Mouse (Mus musculus): ENCODE data around the gene Lcn6.
"Not testable (repeated sequence)": the region's sequence is repeated elsewhere in the genome, so short reads cannot be mapped to it uniquely, and the experiment has no call there.

Gene Lcn6

DNA sequence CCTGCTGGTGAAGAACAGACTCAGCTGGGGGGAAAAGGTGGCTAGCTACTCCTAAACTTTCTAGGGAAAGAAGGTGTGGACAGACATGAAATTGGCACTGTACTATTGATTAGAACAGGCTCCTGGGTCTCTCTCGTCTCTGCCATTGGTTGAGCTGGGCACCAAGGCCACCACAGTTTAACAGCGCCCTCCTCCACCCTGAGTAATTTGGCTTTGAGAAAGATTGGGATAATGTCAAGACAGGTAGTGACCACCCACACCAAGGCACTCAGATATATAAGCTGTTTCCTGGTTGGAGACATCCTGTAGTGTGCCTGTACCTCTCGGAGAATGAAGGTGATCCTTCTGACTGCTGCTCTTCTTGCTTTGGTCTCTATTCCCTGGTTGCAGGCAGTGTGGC, at the start of gene Lcn6:
Gene Lcn6 (plus strand): TSS at position 301 of the 400 bp plus-strand sequence.
- no peak for ATAC-seq (ENCODE audit: low TSS enrichment)

DNA sequence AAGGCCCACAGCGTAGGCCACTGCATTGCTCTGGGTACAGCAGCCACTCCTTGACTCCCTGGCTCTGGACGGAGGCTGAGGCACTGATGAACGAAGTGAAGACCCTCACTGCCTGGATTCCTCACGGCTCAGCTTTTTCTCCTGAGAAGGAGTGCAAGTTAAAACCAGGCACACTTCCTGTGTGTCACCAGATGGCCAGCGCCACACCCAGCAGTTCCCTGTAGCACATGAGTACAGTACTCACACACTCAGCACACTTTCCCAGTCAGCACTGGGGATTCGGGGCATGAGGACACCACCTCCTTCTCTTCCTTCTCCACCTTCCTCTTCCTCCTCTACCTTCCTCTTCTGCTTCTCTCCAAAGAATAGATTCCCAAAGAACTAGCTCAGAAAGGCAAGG, 48.8 kb upstream of the Lcn6 start, which contains the start of gene Fcna:
Gene Fcna (minus strand): TSS at position 220 of the 400 bp plus-strand sequence.
- no peak for ATAC-seq (ENCODE audit: low TSS enrichment)

DNA sequence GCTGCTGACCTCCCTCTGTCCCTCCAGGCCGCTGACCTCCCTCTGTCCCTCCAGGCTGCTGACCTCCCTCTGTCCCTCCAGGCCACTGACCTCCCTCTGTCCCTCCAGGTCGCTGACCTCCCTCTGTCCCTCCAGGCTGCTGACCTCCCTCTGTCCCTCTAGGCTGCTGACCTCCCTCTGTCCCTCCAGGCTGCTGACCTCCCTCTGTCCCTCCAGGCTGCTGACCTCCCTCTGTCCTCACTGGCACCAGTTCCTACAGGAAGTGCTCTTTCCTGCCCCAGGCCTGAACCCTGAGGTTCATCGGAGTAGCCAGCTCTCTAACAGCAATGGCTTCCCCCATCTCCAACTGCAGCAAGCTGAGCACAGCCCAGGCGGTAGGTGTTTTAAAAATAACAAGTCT, 47.8 kb upstream of the Lcn6 start:
- no peak for ATAC-seq (ENCODE audit: low TSS enrichment)

DNA sequence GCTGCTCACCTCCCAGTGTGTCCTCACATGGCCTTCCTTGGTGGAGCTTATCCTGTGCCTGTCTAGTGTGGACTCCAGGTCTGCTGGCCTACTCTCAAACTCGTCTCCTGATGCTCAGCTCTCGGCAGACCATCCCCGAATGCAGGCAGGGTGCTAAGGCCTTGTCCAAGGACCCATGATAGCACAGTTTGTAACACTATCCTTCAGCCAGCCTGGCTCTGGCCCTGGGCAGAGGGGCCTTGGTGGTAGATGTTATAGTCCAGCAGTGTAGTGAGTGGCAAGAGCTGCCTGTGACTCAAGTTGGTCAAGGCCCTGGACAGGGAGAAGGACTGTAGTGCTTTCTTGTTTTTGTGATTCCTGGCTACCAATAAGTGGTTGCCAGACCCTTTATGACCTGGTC, 43.0 kb upstream of the Lcn6 start:
- ATAC-seq (ENCODE audit: low TSS enrichment) = no peak

DNA sequence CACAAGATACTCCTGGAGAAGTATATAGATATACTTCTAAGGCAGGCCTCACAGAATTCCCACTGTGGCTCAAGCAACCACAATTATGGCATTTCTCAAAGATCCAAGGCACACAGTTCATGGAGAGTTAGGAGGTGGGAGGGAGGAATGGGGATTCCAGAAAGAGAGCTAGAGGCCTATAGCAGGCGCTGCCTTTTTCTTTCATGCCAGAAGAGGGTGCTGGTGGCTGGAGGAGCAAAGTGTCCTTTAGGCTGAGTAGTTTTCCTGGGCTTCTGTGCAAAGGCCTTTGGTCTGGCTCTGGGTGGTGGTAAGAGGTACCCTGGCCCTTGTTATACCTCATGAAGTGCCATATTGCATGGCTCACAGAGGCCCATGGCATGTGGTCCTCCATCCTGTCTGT, 42.5 kb upstream of the Lcn6 start:
- peak; percentile 73 for ATAC-seq (ENCODE audit: low TSS enrichment)

DNA sequence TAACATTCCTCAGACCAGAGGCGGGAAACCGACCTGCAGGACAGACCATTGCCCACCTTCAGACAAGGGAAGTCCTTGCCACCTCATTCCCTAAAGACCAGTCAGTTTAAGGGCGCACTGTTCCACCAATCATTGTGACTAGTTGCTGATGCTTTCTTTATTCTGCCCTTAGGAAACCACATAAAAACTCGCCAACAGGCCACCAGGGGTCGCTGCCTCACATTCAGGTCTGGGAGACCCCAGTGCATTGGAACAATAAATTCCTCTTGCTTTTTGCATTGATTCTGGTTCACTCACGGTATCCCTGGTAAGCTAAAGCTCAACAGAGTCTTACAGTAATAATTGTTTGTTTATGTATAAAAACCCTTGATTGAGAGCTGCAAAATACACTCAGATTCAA, 36.7 kb upstream of the Lcn6 start:
- ATAC-seq (ENCODE audit: low TSS enrichment) = no peak

DNA sequence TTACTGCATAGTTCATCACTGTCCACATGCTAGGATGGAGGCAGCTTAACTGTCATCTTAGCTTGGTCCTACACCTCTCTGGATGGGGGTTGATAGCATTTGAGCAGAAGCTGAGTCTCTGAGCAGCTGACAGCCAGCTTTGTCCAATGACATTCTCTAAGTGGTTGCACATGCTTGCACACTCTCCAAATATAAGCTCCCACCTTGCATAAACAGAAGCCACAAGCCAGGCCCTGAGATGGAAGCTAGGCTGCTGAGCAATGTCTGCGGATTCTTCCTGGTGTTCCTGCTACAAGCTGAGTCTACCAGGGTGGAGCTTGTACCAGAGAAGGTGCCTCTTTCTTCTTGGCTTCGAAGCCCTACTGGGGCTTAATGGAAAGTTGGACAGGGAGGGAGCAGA, 23.7 kb upstream of the Lcn6 start, which contains the start of gene Lcn8:
Gene Lcn8 (plus strand): TSS at position 219 of the 400 bp plus-strand sequence.
- ATAC-seq (ENCODE audit: low TSS enrichment) = no peak

DNA sequence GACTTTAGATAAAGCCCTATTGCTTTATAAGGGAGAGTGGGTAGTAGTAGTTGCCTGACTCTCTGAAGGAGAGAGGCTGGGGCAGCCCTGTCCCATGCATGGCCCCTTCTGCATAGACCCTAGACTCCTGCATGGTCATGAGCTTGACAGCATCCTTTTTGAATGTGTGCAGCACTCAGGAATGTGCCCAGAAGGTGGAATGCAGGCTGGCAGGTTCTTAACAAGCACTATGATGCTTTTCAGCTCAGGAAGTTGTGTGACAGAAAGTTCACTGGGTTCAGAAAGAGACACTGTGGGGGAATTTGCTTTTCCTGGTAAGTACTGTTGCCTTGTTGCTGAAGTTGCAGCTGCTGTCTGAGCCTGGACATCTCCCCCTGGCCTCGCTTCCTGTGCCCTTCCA, 22.1 kb upstream of the Lcn6 start:
- no peak for ATAC-seq (ENCODE audit: low TSS enrichment)

DNA sequence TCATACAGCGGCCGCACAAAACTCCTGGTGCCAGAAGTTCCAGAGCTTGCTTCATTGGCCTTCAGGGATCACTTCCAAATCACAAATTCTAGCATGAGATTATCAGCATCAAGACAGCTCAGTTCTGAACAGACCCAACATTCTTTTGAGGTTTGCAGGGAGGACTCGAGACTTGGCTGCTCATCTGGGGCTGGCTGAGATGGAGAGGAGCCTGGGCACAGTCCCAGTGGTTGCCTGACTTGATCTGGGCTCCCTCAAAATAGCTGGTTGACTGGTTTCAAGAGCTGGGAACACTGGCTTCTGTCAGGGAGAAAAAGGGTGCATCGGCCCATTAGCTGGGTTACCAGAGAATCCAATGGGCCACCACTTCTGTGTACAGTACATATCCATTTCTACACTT, 19.9 kb upstream of the Lcn6 start:
- peak; percentile 57; the same call in 1 of the 2 replicates for ATAC-seq (ENCODE audit: low TSS enrichment)

DNA sequence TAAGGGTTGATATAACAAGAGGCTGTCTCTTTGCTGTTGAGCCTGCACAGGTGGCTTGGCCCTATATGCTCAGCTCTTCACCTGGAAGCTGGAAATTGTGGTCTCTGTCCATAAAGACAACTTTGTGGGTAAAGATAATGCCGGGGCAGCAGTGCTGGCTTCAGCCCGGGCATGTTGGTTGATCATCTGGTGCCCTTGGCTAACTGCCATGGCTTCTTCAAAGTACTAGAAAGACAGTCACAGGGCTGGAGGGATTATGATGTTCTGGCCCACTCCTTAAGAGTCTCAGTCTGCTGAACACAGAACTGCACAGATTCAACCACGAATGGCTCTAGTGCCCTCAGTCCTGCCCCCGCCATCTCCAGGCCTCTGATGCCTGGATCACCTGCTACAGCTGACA, 19.3 kb upstream of the Lcn6 start:
- ATAC-seq (ENCODE audit: low TSS enrichment) = no peak

DNA sequence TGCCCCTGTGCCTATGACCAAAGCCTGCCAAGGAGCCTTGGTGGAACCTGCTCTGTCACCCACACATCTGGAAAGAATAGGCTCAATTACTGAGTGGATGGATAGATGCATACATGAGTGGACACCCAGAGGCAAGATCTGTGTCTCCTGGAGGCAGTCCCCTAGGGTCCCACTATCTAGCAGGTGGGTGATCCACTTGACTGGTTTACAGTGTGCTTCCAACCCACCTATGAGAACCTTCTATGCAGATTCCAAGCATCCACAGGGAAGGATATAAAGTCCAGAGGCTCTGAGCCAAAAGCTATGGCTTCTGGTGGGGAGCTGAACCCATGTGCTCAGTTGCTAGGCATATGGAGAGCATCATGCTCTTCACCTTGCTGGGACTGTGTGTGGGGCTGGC, 18.9 kb upstream of the Lcn6 start, which contains the start of gene Lcn5:
Gene Lcn5 (plus strand): TSS at position 301 of the 400 bp plus-strand sequence.
- no peak for ATAC-seq (ENCODE audit: low TSS enrichment)

DNA sequence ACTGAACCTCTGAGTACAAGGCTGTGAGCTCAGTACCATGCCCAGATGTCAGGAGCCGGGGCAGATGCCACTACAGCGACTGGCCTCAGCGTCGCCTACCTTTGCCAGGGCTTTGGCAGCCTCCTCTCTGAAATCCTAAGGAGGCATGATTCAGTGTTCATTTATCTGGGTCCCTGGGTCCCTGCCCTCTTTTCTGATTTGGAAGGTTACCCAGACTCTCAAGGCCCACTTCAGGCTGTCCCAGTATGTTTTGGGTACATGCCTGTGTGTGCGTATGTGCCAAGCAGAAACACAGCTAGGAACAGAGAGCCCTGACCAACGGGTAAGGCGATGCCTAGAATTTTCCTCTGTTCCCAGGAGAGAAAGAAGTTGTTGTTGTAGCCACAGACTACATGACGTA, 16.3 kb upstream of the Lcn6 start:
- ATAC-seq (ENCODE audit: low TSS enrichment) = no peak

DNA sequence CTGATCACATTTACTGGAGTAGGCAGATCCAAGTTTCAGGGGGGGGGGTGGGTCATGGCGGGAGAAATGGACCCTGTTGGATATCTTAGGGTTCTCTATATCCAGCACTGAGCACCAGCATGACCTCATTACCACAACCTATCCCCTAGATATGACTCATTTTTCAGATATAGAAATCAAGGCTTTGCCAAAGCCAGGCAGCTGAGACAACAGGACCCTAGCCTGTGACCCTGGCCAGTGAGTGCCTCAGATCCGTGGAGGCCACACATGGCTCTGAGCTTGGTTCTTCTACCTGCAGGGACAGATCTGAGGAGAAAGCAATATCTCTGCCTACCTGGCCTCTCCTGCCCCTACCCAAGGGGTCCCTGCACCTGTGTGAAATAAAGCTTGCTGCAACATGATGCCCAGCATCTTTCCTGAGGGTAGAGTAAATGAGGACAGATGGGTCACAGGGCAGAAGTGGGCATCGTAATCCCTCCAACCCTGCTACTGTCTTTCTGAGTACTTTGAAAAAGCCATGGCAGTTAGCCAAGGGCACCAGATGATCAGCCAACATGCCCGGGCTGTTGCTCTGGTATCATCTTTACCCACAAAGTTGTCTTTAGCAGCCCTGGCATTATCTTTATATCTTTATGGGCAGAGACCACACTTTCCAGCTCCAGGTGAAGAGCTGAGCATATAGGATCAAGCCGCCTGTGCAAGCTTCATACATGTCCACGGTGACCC, 15.2 kb upstream of the Lcn6 start:
- ATAC-seq (ENCODE audit: low TSS enrichment) = no peak

DNA sequence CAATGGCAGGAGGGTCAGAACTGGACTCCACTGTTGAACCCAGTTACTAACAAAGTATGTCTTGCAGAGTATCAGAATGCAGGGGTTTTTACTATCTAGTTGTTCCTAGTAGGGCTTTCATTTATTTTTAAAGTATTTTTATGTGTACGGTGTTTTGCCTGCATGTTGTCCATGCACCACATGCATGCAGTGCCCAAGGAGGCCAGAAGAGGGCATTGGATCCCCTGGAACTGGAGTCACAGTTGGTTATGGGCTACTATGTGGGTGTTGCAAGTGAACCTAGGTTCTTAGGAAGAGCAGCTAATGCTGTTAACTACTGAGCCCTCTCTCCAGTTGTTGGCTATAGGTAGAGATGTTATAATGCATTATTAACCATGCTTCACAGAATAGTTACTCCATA, 13.1 kb upstream of the Lcn6 start:
- ATAC-seq (ENCODE audit: low TSS enrichment) = no peak

DNA sequence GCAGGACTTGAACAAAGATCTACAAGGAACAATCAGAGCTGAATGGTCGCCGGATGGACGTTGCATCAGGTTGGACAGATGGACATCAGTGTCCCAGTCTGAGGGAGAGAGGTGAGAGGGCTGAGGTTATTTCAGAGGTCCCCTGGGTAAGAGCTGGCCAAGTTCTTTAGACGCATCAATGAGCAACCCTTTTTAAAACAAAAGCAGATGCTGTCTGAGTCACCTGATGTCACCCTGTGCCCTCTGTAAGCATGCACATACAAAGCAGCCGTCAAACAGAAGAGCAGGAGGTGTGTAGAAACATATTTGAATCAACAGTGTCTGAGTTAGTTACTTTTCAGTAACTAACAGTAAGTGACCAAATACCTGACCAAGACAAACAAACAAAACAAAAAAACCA, 12.5 kb upstream of the Lcn6 start:
- no peak for ATAC-seq (ENCODE audit: low TSS enrichment)

DNA sequence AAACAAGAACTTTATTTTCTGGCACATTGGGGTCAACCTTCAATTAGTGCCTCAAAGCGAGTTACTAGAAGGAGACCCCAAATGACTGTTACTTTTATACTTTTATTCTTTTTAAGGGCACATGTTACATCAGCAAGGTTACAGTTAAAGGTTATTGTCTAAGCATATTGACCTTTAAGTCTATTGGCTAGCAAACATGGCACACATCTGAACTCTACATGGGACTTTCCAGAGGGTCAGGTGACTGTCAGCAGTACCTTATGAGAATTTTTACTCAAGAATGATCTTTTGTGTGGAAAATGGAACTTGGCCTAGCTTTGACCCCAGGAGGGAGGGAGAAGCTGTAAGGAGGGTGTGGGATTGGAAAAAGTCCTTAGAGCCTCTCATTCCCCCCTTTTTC, 10.1 kb upstream of the Lcn6 start:
- no peak for ATAC-seq (ENCODE audit: low TSS enrichment)

DNA sequence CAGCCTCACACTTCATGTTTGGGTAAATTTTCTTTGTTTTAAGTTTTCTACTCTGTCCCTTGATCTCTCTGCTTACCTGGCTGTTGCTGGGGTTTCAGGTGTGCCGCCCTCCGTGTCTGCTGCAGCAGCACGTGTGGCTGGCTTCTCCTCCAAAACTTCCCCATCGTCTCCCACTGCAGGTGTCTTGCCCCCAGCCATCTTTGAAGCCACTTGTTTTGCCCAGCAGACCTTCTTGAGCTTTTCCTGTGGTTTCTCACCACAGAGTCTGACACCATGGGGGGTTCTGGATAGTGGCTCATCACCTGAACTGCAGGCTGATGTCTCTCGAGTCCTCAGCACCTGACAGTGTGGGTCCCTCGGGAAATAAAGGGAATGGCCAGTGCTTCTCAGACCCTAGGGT, 3.0 kb downstream of the Lcn6 start:
- ATAC-seq (ENCODE audit: low TSS enrichment) = no peak

DNA sequence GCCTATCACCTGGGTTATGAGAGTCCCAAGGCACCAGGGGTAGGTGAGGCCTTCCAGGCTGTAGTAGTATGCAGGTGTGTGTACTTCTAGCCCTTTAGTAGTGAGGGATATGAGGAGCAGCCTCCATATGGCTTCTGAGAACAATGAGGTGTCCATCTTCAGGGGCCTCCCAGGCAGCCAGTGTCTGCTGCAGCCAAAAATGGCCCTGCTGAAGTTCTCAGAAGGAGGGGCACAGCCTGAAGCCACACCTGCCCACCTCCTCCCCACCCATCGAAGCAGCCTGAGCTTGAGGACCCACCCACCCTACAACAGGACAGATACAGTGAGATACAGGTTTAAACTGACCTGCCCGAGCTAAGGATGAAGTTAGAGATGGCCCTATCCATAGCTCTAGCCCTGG, 5.8 kb downstream of the Lcn6 start, which contains the start of gene Lcn10:
Gene Lcn10 (plus strand): TSS at position 301 of the 400 bp plus-strand sequence.
- no peak for ATAC-seq (ENCODE audit: low TSS enrichment)

DNA sequence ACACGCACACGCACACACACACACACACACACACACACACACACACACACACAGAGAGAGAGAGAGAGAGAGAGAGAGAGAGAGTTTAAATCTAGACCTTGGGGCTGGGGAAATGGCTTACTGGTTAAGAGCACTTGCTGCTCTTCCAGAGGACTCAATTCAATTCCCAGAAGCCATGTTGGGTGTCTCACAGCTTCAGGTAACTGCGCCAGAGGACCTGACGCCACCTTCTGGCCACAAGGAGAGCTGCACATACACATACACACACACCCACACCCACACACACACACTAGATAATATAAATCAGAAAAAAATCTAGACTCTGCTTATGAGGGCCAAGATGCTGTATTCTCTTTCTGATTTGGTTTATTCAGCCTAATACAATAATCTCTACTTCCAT, 10.4 kb downstream of the Lcn6 start:
- no peak for ATAC-seq (ENCODE audit: low TSS enrichment)

DNA sequence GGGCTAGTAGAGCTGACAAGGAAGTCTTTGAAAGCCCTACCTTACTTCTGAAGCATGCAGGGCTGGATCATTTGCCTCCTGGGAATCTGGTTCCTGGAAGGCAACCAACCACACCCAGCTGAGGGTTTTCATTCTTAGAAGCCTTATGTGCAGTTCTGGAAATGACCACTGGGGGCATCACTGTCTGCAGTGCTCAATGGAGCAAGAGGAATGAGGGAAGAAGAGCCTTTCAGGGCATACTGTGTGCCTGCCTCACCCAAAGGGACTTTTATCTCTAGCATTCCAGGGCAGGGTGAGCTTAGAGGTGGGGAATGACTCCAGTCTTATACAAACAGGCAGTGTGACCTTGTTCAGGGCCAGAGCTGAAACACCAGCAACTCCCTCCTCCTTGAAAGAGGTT, 18.0 kb downstream of the Lcn6 start:
- no peak; the same call in 1 of the 2 replicates for ATAC-seq (ENCODE audit: low TSS enrichment)

DNA sequence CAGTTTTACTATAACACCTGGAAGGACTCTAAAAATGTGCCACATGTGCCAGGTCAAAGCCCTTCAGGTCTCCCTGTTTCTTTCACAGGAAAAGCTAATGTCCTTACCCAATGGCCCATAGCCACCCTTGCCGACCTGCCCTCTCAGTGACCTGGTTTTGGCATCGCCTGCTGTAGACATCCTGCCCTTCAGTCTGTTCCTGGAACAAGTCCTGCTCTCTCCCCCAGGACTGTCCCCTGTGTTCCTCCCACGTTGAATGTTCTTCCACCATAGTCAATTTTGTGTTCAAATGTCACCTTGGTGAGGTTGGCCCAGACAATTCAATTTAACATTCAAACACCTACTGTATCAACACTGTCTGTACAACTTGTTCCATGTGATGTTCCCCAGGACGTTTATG, 20.4 kb downstream of the Lcn6 start:
- ATAC-seq (ENCODE audit: low TSS enrichment) = no peak

DNA sequence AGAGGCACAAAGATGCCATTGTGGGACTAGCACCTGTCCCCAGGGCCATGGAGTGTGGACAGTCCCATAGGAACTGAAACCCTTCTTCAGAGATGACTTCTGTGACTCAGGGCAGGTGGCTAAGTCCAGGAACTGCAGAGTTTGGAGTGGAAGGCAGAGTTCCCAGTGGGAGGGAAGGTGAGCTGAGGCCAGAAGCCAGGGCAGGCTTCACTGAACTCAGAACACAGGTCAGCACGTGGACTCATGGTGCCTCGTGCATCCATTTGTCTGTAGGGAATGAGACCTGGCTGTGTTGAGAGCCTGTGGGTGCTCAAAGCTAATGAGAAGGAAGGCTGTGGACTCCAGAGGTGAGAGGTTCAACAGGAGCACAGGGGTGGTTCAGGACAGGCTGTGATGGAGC, 22.1 kb downstream of the Lcn6 start:
- ATAC-seq (ENCODE audit: low TSS enrichment) = no peak

DNA sequence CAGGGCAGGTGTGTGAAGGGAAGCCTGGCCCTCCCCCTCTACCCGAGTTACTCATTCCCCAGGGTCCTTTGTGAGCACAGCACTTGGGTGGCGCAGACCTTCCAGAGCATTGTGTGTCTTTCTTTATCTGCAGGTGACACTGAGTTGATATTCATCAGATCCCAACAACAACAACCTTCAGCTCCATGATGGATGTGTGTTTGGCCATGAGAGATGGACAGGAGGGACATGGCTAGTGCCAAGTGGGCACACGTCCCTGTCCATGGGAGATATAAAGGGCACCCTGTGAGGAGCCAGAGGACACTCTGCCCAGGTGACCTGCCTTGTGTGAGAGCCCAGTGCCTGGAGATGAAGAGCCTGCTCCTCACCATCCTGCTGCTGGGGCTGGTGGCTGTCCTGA, 23.2 kb downstream of the Lcn6 start, which contains the start of gene Obp2a:
Gene Obp2a (plus strand): TSS at position 301 of the 400 bp plus-strand sequence.
- not testable (repeated sequence) for ATAC-seq (ENCODE audit: low TSS enrichment)

DNA sequence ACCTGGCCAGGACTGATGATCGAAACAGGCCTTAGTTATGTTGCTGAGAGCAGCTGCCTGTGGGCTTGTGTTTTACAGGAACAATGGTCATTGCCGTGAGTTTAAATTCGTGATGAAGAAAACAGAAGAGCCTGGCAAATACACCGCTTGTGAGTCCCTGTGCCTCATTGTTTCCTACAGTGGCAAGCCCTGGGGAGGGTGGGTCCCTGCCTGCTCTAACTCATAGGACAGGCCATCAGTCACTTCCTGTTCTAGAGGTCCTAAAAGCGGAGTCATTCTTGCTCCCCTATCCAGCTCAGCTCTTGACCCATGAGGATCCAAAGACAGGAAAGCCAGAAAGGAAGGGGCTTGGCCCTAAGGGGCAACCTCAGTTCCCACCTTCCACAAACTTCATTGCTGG, 24.4 kb downstream of the Lcn6 start:
- no peak for ATAC-seq (ENCODE audit: low TSS enrichment)

Data from frontal cortex, adult (tissue).